Mouse (Mus musculus): ENCODE data around the gene Cdrt4.

GRCm38 (mm10) chr11:62957626-62958180 is 6.7 kb downstream of the Cdrt4 start:
- TF ChIP-seq CHD2 (IDR thresholded peaks at IDR 0.05; ENCODE audit: low read depth, low read length) (no peak), ZNF384 (IDR thresholded peaks at IDR 0.05; ENCODE audit: low read depth, low read length) (no peak), HCFC1 (IDR thresholded peaks at IDR 0.05; ENCODE audit: borderline replicate concordance, insufficient read depth, low read length) (no peak), MAFK (IDR thresholded peaks at IDR 0.05; ENCODE audit: insufficient read depth, low read depth, low read length) (no peak), ZC3H11A (IDR thresholded peaks at IDR 0.05; ENCODE audit: borderline replicate concordance, low read depth, low read length) (no peak)
